Mouse (Mus musculus): ENCODE data around the gene Kidins220. TPM values are rescaled to one million over a fixed set of nuclear protein-coding genes. Genes with fewer than 3 reads are reported as not detected.

Gene Kidins220
- polyA plus RNA-seq, 1 experiment from 2014 or later = 96.4 TPM

DNA sequence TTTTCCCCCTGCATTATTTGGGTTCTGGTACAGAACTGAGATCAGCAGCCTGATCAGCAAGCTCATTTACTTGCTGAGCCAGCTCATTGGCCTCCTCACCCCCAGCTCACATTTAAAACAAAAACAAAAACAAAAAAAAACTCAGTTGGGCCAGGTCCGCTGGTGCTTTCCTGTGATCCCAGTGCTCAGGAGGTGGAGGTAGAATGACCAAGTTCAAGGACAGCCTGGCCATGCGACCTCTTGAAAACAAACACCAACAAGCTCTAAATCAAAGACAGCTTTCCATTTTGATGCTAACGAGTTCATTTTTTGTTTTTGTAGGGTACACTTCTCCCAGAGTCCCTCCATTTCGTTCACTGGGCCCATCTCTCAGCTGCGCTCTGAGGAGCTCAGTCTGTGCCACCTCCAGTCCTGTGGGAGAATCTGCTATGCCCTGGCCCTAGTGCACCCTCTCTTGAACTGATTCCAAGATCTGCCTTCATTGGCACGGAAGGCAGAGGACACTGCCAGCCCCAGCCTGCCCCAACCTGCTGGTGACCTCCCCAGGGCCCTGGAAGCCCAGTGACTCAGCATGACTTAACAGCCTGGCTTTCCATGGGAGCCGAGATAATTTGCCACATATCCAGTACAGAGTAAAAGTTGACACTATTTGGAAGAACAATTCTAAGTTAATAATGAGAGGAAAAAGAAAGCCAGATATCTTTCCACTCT lies 135.4 kb downstream of the Kidins220 start:
- Histone ChIP-seq H3K9me3 (no peaks in the 10 kb centered on the region), H3K9ac (no peak overlapping the region), H3K27ac (no peak overlapping the region), H3K36me3 (no peaks in the 10 kb centered on the region), H3K27me3 (replicated peaks) (no peaks in the 10 kb centered on the region), H3K4me3 (no peak overlapping the region), H3K4me2 (replicated peaks) (no peak overlapping the region), H3K4me1 (no peaks in the 10 kb centered on the region)
- WGBS = 78% methylated on average over 7 of the region's 7 CpGs
- no peak for ATAC-seq (ENCODE audit: low FRiP score, low read depth)

DNA sequence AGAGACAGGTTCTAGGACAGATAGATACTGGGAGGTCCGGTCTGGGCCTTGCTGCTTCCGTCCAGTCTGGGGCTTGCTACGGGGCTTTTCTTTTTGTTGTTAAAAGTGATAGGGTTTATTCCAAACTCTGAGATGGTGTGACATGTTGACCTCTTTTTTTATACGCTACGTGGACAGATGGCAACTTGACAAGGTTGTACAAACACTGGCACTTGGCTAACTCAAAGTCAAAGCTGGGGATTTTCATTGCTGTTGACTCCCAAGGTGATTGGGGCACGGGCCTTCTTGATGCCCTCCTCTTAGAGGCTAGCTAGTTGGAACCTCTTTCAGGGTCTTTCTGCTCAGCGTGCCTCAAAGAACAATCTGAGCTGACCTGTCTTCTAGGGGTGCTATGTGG lies 136.0 kb downstream of the Kidins220 start:
- no peak for ATAC-seq (ENCODE audit: low FRiP score, low read depth)
- Histone ChIP-seq H3K4me1 (no peaks in the 10 kb centered on the region), H3K9me3 (no peaks in the 10 kb centered on the region), H3K36me3 (no peaks in the 10 kb centered on the region), H3K4me2 (replicated peaks) (no peak overlapping the region), H3K27ac (no peak overlapping the region), H3K4me3 (no peak overlapping the region), H3K27me3 (replicated peaks) (no peaks in the 10 kb centered on the region), H3K9ac (no peak overlapping the region)
- WGBS = 87% methylated on average over 7 of the region's 7 CpGs

Other genes with a start within 250 kb of the Kidins220 start
- gene Mboat2, start 144.0 kb upstream of the Kidins220 start, polyA plus RNA-seq (2016; fragmentation: Nextera tagmentation; extraction: Ambion mirVana) = 56.9 and 62.1 TPM in 2 replicates
- gene Id2, start 122.2 kb downstream of the Kidins220 start, polyA plus RNA-seq (2016; fragmentation: Nextera tagmentation; extraction: Ambion mirVana) = 203 and 211 TPM in 2 replicates

Measured in neural tube, embryonic 12.5 days (tissue).